20 mouse cellular contexts compared by ENCODE assay signal in the genomic region with DNA sequence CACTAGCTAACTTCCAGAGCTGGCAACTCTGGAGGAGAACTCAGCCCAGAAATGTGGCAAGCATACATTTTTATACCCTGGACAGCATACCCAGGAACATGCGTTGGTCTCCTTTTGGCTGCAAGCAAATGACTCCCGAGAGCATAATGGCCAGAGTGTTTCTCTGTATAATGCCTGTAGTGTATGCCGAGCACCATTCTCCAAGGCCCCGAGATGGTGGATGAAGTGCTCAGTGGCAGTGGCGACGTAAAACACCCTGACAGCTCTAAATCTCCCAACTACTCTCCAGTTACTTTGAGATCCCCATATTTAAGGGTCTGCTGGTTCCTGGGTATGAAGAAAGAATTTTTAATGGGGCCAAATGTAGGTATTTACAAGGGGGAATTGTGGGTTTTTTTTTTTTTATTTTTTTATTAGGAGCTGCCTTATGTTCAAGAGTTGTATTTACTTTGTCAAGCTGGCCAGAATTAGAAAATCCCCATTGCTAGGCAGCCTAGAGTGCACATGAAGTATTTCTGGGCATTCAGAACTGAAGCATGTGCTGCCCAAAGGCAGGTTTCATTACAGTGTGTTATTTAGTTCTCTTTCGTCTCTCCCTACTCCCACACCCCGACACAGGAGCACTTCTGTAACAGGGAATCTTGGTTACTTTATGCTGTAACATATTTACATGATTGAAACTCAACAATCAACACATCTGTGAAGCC. TPM values are rescaled to one million over a fixed set of nuclear protein-coding genes. Genes with fewer than 3 reads are reported as not detected.
DNase-seq lines count a peak whose midpoint lies in the region; ATAC-seq and TF ChIP-seq lines count a peak whose summit lies in the region.
"Had no signal": no experiment of that assay in that cellular context is flagged by ENCODE, and none has a peak within 500 bp of the region (broad histone marks: within the 10 kb centered on the region; RNA-seq: fewer than 3 reads in every experiment).

No protein-coding gene starts in this region.

- H3K27me3 ChIP-seq in forebrain, embryonic 11.5 days (ENCODE audit: control insufficient read depth, insufficient read depth, low read length), result no peaks in the 10 kb centered on the region
- no peaks in the 10 kb centered on the region for H3K27me3 ChIP-seq in hindbrain, postnatal 0 days (ENCODE audit: insufficient read depth, low read length)
- H3K27me3 ChIP-seq in neural tube, embryonic 13.5 days, result peaks cover 10% of the 10 kb centered on the region; the same call in 1 of the 2 replicates
- H3K27me3 ChIP-seq: embryonic facial prominence, embryonic 13.5 days had no signal

- no peak for ATAC-seq in forebrain, embryonic 11.5 days (replicated peaks; ENCODE audit: low FRiP score)
- peak; percentile 86 for ATAC-seq in hindbrain, postnatal 0 days
- ATAC-seq in neural tube, embryonic 13.5 days (ENCODE audit: low read depth), result peak; percentile 78

- H3K4me1 ChIP-seq in forebrain, embryonic 11.5 days (replicated peaks; ENCODE audit: control insufficient read depth, insufficient read depth, low read length), result peaks cover 6% of the 10 kb centered on the region
- no peaks in the 10 kb centered on the region for H3K4me1 ChIP-seq in hindbrain, postnatal 0 days (ENCODE audit: insufficient read depth, low read length)
- H3K4me1 ChIP-seq in neural tube, embryonic 13.5 days (replicated peaks), result peaks cover 34% of the 10 kb centered on the region
- H3K4me1 ChIP-seq: embryonic facial prominence, embryonic 13.5 days; heart, embryonic 10.5 days had no signal

- DNase-seq in layer of hippocampus, adult 11-12 months (ENCODE audit: low spot score), result peak; percentile 19
- no peak for DNase-seq in layer of hippocampus, postnatal 25 days (ENCODE audit: extremely low spot score in 1 of 2, low spot score in 1 of 2)
- DNase-seq in forebrain, embryonic 11.5 days (ENCODE audit: low spot score), result no peak
- peak; percentile 71 for DNase-seq in hindbrain, postnatal 0 days (ENCODE audit: low spot score)
- no peak for DNase-seq in thymus, postnatal 14 days
- no peak for DNase-seq in cerebellum, adult 11-12 months
- DNase-seq: adrenal gland, adult 8-10 months; cerebellum, adult 2 months; gastrocnemius, postnatal 14 days; kidney, adult 11 months; kidney, postnatal 14 days; liver; lung, embryonic 14.5 days; right cerebral cortex, postnatal 14 days had no signal

- no peak overlapping the region for H3K4me3 ChIP-seq in forebrain, embryonic 11.5 days (ENCODE audit: low read depth, low read length)
- no peak overlapping the region for H3K4me3 ChIP-seq in hindbrain, postnatal 0 days (ENCODE audit: low read length)
- no peak overlapping the region for H3K4me3 ChIP-seq in neural tube, embryonic 13.5 days
- H3K4me3 ChIP-seq: embryonic facial prominence, embryonic 13.5 days; heart, embryonic 10.5 days; left cerebral cortex, adult 2 months had no signal

- no peak overlapping the region for H3K9ac ChIP-seq in forebrain, embryonic 11.5 days (ENCODE audit: low read length)
- no peak overlapping the region for H3K9ac ChIP-seq in hindbrain, postnatal 0 days (replicated peaks; ENCODE audit: low read length)
- no peak overlapping the region for H3K9ac ChIP-seq in neural tube, embryonic 13.5 days
- H3K9ac ChIP-seq: embryonic facial prominence, embryonic 13.5 days; lung, embryonic 14.5 days had no signal

- H3K4me2 ChIP-seq in forebrain, embryonic 11.5 days (ENCODE audit: low read depth, low read length, severe bottlenecking), result no peak overlapping the region
- H3K4me2 ChIP-seq in hindbrain, postnatal 0 days (ENCODE audit: low read depth, low read length), result no peak overlapping the region
- H3K4me2 ChIP-seq in neural tube, embryonic 13.5 days, result no peak overlapping the region
- H3K4me2 ChIP-seq: embryonic facial prominence, embryonic 13.5 days; lung, embryonic 14.5 days had no signal

- 0 out of 2 replicates have a peak overlapping the region, but pooled peaks have one; percentile 7 for H3K27ac ChIP-seq in forebrain, embryonic 11.5 days (ENCODE audit: low read depth, low read length)
- H3K27ac ChIP-seq in hindbrain, postnatal 0 days, result peak overlapping the region; percentile 51
- peak overlapping the region; percentile 38; the same call in 1 of the 2 replicates for H3K27ac ChIP-seq in neural tube, embryonic 13.5 days (replicated peaks)
- H3K27ac ChIP-seq: embryonic facial prominence, embryonic 13.5 days; heart, embryonic 10.5 days; left cerebral cortex, adult 2 months had no signal

- no peaks in the 10 kb centered on the region for H3K36me3 ChIP-seq in forebrain, embryonic 11.5 days (ENCODE audit: control insufficient read depth, insufficient read depth, low read length)
- H3K36me3 ChIP-seq in hindbrain, postnatal 0 days (ENCODE audit: insufficient read depth, low read length), result no peaks in the 10 kb centered on the region
- H3K36me3 ChIP-seq in neural tube, embryonic 13.5 days, result no peaks in the 10 kb centered on the region
- H3K36me3 ChIP-seq: heart, embryonic 10.5 days had no signal

- H3K9me3 ChIP-seq in forebrain, embryonic 11.5 days (ENCODE audit: control insufficient read depth, low read length), result no peaks in the 10 kb centered on the region; the same call in 1 of the 2 replicates
- no peaks in the 10 kb centered on the region for H3K9me3 ChIP-seq in hindbrain, postnatal 0 days (ENCODE audit: low read length)
- H3K9me3 ChIP-seq in neural tube, embryonic 13.5 days, result no peaks in the 10 kb centered on the region
- H3K9me3 ChIP-seq: embryonic facial prominence, embryonic 13.5 days; heart, embryonic 10.5 days had no signal

- WGBS in forebrain, embryonic 11.5 days, result 49% methylated on average over 8 of the region's 8 CpGs
- WGBS in hindbrain, postnatal 0 days, result 40% methylated on average over 8 of the region's 8 CpGs
- 29% methylated on average over 8 of the region's 8 CpGs for WGBS in neural tube, embryonic 13.5 days

- no peak for TF ChIP-seq CTCF in hindbrain, postnatal 0 days (IDR thresholded peaks at IDR 0.05; ENCODE audit: low read depth)

RNA-seq across cellular contexts. Expression of gene Pax6, which starts 46.9 kb away (rescaled TPM):
- total RNA-seq in layer of hippocampus, postnatal 25 days (2021), result 1 to 10 TPM; 9.4 to 9.7 TPM
- 97.2 and 103 TPM in 2 replicates for polyA plus RNA-seq in forebrain, embryonic 11.5 days (2014; fragmentation: Nextera tagmentation; extraction: Ambion mirVana)
- total RNA-seq in hindbrain, postnatal 0 days (2014; rRNA removed), result 88.7 and 136 TPM in 2 replicates
- 68.7 and 82.3 TPM in 2 replicates for polyA plus RNA-seq in hindbrain, postnatal 0 days (2015; fragmentation: Nextera tagmentation; extraction: Ambion mirVana)
- polyA plus RNA-seq in neural tube, embryonic 13.5 days (2015; fragmentation: Nextera tagmentation; extraction: Ambion mirVana), result 16.0 and 16.7 TPM in 2 replicates
- total RNA-seq: adrenal gland, adult 8-10 months; heart, postnatal 25 days had no signal
- polyA plus RNA-seq: lung, embryonic 14.5 days; urinary bladder, adult 2 months had no signal

Comparison
In these comparisons a context has a peak if more than half of its experiments do, and no peak if none do; other contexts are left out.
1. DNase-seq: peak in layer of hippocampus, adult 11-12 months (single experiment) and hindbrain, postnatal 0 days (single experiment); none in layer of hippocampus, postnatal 25 days (0 of 2), forebrain, embryonic 11.5 days (single experiment), thymus, postnatal 14 days (single experiment) and cerebellum, adult 11-12 months (single experiment).
2. Peak in every context shown above with its lines, with median percentiles within 50 percentile points of each other: H3K27ac ChIP-seq.